ENCODE assay signal across 17 mouse cellular contexts in the genomic region with DNA sequence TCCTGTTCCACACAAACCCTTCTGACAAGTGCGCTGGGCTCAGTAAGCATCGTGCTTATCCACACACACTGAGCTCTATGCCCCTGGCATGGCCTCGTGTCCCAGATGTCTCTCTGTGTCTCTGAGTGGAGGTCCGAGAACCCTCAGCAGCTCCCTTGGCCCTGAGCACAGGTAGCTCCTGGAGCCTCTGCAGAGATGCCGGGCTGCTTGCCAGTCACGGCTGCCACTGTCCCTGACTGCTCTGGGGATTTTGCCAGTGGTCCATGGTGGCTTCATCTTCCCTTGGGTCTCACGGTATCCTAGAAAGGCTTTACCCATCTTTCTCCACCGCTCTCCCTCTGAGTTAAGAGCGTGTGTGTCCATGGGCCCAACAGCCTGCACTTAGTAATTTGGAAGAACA.
DNase-seq lines count a peak whose midpoint lies in the region; ATAC-seq and TF ChIP-seq lines count a peak whose summit lies in the region.
"Had no signal": no experiment of that assay in that cellular context is flagged by ENCODE, and none has a peak within 500 bp of the region (broad histone marks: within the 10 kb centered on the region; RNA-seq: fewer than 3 reads in every experiment).

No protein-coding gene starts in this region.

- WGBS in cerebellum, adult 2 months: 9% methylated on average over 9 of the region's 9 CpGs
- WGBS in midbrain, embryonic 10.5 days: 90% methylated on average over 9 of the region's 9 CpGs
- WGBS in midbrain, embryonic 11.5 days: 80% methylated on average over 9 of the region's 9 CpGs
- WGBS in hindbrain, postnatal 0 days: 54% methylated on average over 9 of the region's 9 CpGs

- H3K4me2 ChIP-seq in midbrain, embryonic 11.5 days: no peak overlapping the region
- H3K4me2 ChIP-seq in hindbrain, postnatal 0 days (ENCODE audit: low read depth, low read length): no peak overlapping the region
- H3K4me2 ChIP-seq: liver, embryonic 12.5 days; lung, embryonic 15.5 days had no signal

- DNase-seq in cerebellum, adult 2 months: peak; percentile 57 to 64
- no peak for DNase-seq in midbrain, embryonic 10.5 days (ENCODE audit: low spot score)
- DNase-seq in midbrain, embryonic 11.5 days (ENCODE audit: low spot score, missing footprints): no peak
- DNase-seq in hindbrain, postnatal 0 days (ENCODE audit: low spot score): no peak
- no peak for DNase-seq in yolk sac, embryonic 10.5 days (ENCODE audit: low spot score)
- no peak for DNase-seq in gastrocnemius, adult 2 months
- no peak for DNase-seq in heart, postnatal 4 days
- DNase-seq: adrenal gland, adult 8-10 months; heart, adult 11 months; kidney, adult 2 months; kidney, postnatal 25 days; layer of hippocampus, adult 9-11 months; retina, postnatal 1 day; thymus, postnatal 36 days had no signal

- no peaks in the 10 kb centered on the region for H3K36me3 ChIP-seq in midbrain, embryonic 10.5 days
- H3K36me3 ChIP-seq in midbrain, embryonic 11.5 days (ENCODE audit: control insufficient read depth, insufficient read depth, low read length): no peaks in the 10 kb centered on the region
- H3K36me3 ChIP-seq in hindbrain, postnatal 0 days (ENCODE audit: insufficient read depth, low read length): no peaks in the 10 kb centered on the region
- H3K36me3 ChIP-seq: liver, embryonic 12.5 days; lung, embryonic 15.5 days had no signal

- TF ChIP-seq CTCF in cerebellum, adult 2 months (IDR thresholded peaks at IDR 0.05; ENCODE audit: borderline replicate concordance, insufficient read depth, low read depth, low read length): no peak
- TF ChIP-seq CTCF in hindbrain, postnatal 0 days (IDR thresholded peaks at IDR 0.05; ENCODE audit: low read depth): no peak
- no peak for TF ChIP-seq CTCF in gastrocnemius, adult 2 months (IDR thresholded peaks at IDR 0.05)

- intact Hi-C loops in gastrocnemius, adult 2 months (cut with DNase I): no loop called here

- 0 out of 2 replicates have a peak, but pooled peaks cover 8% of the 10 kb centered on the region for H3K9me3 ChIP-seq in midbrain, embryonic 10.5 days (replicated peaks)
- H3K9me3 ChIP-seq in midbrain, embryonic 11.5 days (ENCODE audit: control insufficient read depth, low read length): no peaks in the 10 kb centered on the region
- peaks cover 2% of the 10 kb centered on the region; the same call in 1 of the 2 replicates for H3K9me3 ChIP-seq in hindbrain, postnatal 0 days (ENCODE audit: low read length)
- H3K9me3 ChIP-seq: lung, embryonic 15.5 days had no signal

- H3K9ac ChIP-seq in midbrain, embryonic 11.5 days (ENCODE audit: low read length): no peak overlapping the region
- H3K9ac ChIP-seq in hindbrain, postnatal 0 days (replicated peaks; ENCODE audit: low read length): no peak overlapping the region
- H3K9ac ChIP-seq: liver, embryonic 12.5 days; lung, embryonic 15.5 days had no signal

- H3K27ac ChIP-seq in cerebellum, adult 2 months (ENCODE audit: insufficient read depth, low read length): no peak overlapping the region
- peak overlapping the region; percentile 14; the same call in 1 of the 2 replicates for H3K27ac ChIP-seq in midbrain, embryonic 10.5 days (replicated peaks)
- no peak overlapping the region for H3K27ac ChIP-seq in midbrain, embryonic 11.5 days (ENCODE audit: low read depth, low read length)
- H3K27ac ChIP-seq in hindbrain, postnatal 0 days: peak overlapping the region; percentile 1; the same call in 1 of the 2 replicates
- no peak overlapping the region for H3K27ac ChIP-seq in gastrocnemius, adult 2 months
- H3K27ac ChIP-seq: liver, embryonic 12.5 days; lung, embryonic 15.5 days had no signal

- no peaks in the 10 kb centered on the region for H3K27me3 ChIP-seq in cerebellum, adult 2 months (ENCODE audit: control insufficient read depth, insufficient read depth, low read length)
- H3K27me3 ChIP-seq in midbrain, embryonic 10.5 days (ENCODE audit: low read depth, poor library complexity, severe bottlenecking): no peaks in the 10 kb centered on the region
- H3K27me3 ChIP-seq in midbrain, embryonic 11.5 days (ENCODE audit: control insufficient read depth, insufficient read depth, low read length): no peaks in the 10 kb centered on the region
- no peaks in the 10 kb centered on the region for H3K27me3 ChIP-seq in hindbrain, postnatal 0 days (ENCODE audit: insufficient read depth, low read length)

- no peak overlapping the region for H3K4me3 ChIP-seq in cerebellum, adult 2 months (replicated peaks; ENCODE audit: insufficient read depth, low read depth, low read length)
- H3K4me3 ChIP-seq in midbrain, embryonic 10.5 days: no peak overlapping the region
- H3K4me3 ChIP-seq in midbrain, embryonic 11.5 days (ENCODE audit: low read depth, low read length): no peak overlapping the region
- no peak overlapping the region for H3K4me3 ChIP-seq in hindbrain, postnatal 0 days (ENCODE audit: low read length)
- H3K4me3 ChIP-seq in gastrocnemius, adult 2 months: no peak overlapping the region
- H3K4me3 ChIP-seq: liver, embryonic 12.5 days; lung, embryonic 15.5 days had no signal

- ATAC-seq in cerebellum, adult (ENCODE audit: insufficient number of reproducible peaks, low FRiP score, low TSS enrichment): no peak
- no peak for ATAC-seq in midbrain, embryonic 11.5 days (ENCODE audit: low FRiP score)
- ATAC-seq in hindbrain, postnatal 0 days: no peak
- ATAC-seq: liver, embryonic 12.5 days had no signal

- no peak for TF ChIP-seq POLR2A in cerebellum, adult 2 months (IDR thresholded peaks at IDR 0.05; ENCODE audit: borderline replicate concordance, insufficient read depth, low read length)

- peaks cover 71% of the 10 kb centered on the region for H3K4me1 ChIP-seq in cerebellum, adult 2 months (ENCODE audit: control insufficient read depth, insufficient read depth, low read length)
- peaks cover 34% of the 10 kb centered on the region for H3K4me1 ChIP-seq in midbrain, embryonic 10.5 days
- H3K4me1 ChIP-seq in midbrain, embryonic 11.5 days (ENCODE audit: control insufficient read depth, insufficient read depth, low read length): peaks cover 10% of the 10 kb centered on the region
- H3K4me1 ChIP-seq in hindbrain, postnatal 0 days (ENCODE audit: insufficient read depth, low read length): peaks cover 30% of the 10 kb centered on the region
- H3K4me1 ChIP-seq: liver, embryonic 12.5 days; lung, embryonic 15.5 days had no signal

Comparison
In these comparisons a context has a peak if more than half of its experiments do, and no peak if none do; other contexts are left out.
1. H3K27ac ChIP-seq: peak in midbrain, embryonic 10.5 days (single experiment) and hindbrain, postnatal 0 days (single experiment); none in cerebellum, adult 2 months (single experiment), midbrain, embryonic 11.5 days (single experiment) and gastrocnemius, adult 2 months (single experiment).
2. DNase-seq: peak in cerebellum, adult 2 months (2 of 2); none in midbrain, embryonic 10.5 days (single experiment), midbrain, embryonic 11.5 days (single experiment), hindbrain, postnatal 0 days (single experiment), yolk sac, embryonic 10.5 days (single experiment), gastrocnemius, adult 2 months (single experiment) and heart, postnatal 4 days (single experiment).